Mouse (Mus musculus) naive thymus-derived CD4-positive, alpha-beta T cell, adult 2 months (primary cell): Measurements from ENCODE around the gene Jph3.

ENCODE experiments used
- DNase-seq: peaks from one replicate; pipeline ENCODE4 v3.0.0-alpha.2; 2011; ENCODE audit warnings: low read depth

Gene Jph3

DNA sequence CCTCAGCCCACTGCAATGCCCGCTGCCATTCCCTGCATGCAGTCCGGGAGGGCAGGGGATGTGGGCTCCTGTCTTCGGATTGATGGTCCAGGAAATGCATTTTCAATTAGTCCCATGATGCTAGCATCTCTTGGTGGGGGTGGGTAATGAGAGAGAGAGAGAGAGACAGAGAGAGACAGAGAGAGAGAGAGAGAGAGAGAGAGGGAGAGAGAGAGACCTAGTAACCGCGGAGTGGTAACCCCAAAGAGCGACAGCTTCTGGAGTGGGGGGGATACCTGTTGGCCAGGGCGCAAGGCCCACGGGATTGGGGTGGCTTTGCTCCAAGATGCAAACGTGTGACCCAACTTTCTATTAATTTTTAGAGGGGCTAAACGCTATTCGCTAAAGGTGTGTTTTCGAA is at the start of gene Jph3:
TSS of gene Jph3 (plus strand) at position 301 of the 400 bp plus-strand sequence.
- no peak for DNase-seq

DNA sequence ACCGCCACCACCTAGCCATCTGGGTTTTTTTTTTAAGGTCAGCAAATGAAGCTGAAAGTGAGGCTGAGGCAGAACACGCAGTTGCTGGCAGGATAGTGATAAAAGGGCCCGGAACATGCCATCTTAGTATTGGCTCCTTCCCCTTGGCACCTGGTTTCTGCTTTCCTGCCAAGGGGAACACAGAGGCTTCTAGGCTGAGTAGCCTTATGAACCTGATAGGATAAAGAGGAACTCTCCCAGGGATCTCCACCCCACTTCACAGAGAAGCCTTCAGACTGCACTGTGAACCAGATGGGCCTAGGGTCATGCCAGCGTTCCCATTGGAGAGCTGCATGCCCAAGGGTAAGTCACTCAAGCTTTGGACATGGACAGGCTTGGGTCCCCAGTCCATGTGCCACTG is 48.5 kb upstream of the Jph3 start:
- DNase-seq = no peak

DNA sequence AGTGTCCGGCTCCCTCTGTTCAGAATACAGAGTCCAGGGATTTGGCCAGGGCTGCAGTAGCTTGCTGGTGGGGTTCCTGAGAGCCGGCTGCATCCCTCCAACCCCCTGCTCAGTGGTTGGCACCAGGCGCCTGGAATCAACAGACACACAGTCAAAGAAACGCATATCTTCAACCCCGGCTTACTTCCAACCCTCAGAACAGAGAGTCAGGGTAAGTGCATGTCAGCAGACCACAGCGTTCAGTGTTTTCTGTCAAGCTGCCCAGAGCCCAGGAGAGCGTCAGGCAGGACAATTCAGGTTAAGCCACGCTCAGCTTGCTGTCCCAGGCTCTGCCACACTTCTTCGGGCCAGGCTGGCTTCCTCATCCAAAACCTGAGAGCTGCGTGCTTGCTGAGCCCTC is 48.0 kb upstream of the Jph3 start:
- DNase-seq = no peak

DNA sequence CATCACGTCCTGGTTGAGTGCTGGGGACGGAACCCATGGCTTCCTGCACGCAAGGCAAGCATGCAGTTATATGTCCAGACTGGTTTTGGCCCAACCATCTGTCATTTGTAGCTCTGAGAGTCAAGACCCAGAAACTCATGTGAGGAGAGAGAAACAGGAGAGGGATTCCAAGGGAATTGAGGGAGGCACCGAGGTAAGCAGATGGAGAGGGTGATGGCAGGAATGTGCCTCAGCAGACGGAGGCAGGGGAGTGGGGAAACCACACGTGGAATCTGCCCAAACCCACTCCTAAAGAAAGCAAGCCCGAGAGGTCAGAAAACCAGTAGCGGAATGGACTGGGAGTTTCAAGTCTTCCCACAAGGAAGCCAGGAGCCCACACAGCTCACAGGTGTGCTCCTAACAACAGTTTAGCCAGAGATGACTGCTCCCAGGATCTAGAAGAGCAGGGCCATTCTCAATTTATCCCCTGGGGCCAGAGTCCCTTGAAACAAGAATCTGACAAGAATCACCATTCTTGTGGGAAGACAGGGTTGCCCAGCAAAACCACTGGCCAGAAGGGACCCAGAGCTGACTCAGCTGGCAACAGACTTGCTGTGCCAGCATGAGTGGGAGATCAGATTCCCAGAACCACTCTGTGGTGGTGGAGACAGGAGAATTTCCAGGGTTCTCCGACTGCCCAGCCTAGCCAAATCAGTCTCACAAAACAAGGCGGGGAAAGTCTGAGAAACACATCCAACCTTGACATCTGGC is 46.2 kb upstream of the Jph3 start:
- DNase-seq = no peak

DNA sequence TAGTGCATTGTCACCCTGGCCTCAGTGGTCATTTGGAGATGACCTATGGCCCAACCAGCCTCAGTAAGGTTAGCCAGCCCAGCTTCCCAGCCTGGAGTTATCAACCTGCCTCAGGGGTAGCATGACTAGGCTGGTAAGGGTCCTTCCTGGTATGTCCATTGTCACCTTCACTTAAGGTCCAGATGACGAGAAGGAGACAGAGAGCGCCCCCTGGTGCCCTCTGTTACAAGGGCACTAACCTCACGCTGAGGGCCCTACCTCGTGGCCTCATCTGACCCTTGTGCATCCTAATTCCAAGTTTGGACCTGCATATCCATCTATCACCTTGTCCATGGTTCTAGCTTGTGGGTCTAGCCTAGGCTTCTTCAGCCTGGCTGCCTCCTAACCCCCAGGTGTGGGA is 44.0 kb upstream of the Jph3 start:
- DNase-seq = peak; percentile 29

DNA sequence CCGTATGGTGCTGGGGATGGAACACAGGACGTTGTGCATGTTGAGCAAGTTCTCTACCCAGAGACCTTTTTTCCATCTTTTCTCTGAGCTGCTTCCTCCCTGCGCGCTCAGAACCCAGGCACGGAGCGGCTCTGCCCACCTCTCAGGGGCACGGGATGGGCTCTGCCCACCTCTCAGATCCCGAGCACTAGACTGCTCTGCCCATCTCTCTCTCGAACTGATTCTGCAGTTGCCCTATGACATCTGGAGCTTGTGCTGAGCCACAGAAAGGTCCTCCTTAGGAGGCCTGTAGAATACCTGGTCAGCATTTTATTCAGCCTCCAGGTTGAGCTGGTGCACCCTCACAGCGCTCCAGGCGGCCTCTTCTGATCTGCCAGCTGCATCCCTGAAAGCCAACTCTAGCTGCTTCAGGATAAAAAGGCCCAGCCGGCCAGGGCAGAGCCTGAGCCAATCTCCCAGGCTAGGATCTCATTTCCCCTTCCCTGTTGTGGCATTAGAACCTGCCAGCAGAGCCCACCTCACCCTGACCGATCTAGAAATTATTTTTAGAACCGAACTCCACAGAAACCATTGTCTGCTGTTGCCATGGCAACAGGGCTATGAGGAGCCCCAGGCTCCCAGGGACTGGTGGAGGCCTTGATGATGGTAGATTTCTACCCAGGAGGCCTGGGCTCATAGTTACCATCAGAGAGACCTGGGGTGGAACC is 41.8 kb upstream of the Jph3 start:
- no peak for DNase-seq

DNA sequence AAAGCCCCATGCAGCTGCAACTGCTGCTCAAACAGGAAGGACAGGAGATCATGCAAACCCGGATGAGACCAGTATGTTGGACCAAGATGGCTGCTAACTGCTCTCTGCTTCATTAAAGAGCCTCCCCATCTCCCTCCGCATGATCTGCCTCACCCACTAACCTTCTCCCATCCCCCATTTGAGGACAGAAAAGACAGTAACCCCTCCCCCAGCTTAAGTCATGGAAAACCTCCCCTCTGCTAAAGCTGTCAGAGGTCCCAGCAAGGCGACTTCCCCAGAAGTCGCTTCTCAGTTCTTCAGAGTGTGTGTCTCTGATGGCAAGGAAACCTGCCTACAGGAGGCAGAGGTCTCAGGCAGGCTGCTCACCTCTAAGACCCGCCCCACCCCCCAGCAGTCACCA is 40.9 kb upstream of the Jph3 start:
- no peak for DNase-seq

DNA sequence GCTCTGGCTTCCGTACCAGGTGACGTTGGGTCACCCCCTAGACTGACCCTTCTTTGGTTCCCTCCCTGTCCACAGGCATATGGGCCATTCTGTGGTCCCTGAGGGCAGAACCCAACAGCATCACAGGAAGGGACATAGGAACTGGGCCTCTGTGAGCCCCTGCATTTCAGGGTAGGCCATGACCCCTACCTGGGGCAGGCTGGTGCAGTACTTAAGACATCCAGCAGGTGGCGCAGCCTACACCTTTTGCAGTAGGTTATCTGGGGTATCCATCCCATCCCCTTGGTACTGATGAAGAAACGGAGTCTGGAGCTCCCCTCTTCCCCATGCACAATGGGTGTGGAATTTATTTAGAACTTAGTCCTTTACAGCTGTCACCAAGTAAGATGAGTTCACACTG is 35.0 kb upstream of the Jph3 start:
- peak; percentile 63 for DNase-seq

DNA sequence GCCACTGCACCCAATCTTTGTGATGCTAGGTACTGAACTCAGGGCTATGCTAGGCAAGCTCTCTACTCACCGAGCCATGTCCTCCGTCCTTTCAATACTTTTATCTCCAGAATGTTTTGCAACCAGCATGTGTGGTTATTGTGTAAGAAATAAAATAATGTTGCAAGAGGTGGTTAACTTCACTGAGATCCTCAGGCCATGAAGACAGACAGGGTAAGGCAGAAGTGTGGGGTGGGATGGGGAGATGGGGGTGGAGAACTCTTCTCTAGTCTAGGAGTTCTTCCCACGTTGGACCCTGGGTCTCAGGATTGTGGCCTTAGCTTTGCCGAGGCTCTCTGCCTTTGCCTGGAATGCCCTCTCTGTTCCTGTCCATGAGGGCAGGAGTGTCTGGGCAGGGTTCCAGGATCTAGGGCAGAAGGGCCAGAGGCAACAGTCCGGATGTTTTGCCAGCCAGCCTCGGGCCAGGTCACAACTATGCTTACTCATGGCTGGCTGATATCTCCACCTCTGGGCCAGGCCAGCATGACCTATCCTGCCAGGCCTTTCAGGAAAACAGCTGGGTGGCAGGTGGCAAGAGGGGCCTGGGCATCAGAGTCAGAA is 33.7 kb upstream of the Jph3 start:
- DNase-seq = no peak

DNA sequence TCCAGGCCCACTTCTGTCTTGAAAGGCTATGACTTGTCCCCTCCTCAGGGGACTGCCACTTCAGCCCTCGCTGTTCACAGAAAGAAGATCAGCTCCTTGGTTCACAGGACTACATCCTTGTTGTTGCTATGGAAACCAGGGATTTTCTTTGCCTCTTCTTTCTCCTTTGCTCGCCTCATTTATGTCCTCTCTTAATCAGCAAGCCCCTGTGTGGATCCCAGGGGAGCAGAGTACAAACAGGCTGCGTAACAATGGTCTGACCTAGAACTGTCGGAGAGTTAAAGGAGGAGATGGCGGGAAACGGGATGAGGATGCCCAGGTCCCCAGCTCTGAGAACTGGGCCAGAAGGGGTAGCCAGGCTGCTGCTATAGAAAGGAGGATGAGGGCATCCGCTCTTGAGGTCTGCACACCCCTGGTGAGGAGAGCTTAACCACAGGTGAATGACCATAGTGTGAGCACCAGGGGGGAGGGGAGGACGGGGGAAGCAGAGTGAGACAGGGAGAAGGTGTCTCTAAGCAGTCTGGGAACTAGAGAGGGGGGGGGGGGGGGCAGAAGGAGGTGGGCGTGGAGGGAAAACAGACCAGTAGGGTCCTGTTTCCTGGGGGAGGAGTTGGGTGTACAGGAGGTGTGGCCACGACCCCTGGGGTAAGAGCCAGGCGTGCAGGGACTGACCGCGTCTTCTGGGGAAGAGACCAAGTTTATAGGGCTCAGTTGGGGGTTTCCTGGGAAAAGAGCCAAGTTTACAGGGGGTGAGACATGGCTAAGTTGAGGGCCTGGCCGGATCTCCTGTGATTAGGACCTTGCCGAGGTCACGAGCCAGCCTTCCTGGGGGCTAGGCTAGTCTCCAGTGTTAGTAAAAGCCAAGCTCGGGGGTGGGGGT is 31.4 kb upstream of the Jph3 start:
- DNase-seq = no peak

DNA sequence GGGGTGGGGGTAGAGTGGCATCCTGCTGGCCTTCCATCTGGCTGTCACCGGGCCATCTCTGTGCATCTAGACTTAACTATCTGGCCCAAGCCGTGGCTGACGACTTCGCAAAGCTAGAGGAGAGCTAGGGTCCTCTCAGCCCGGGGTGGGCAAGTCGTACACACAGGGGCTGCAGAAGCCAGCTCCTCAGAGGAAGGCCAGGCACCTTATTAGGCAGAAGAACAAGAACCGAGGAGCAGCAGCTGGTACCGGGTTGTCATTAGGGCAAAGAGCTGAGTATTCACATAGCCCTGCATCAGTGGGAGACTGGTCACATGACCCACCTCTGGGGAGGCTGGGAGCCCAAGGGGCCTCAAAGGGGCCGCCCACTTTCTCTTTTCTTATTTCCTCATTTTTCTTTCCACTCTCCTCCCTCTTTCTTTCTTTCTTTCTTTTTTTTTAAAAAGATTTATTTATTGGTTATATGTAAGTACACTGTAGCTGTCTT is 30.8 kb upstream of the Jph3 start:
- DNase-seq = no peak

DNA sequence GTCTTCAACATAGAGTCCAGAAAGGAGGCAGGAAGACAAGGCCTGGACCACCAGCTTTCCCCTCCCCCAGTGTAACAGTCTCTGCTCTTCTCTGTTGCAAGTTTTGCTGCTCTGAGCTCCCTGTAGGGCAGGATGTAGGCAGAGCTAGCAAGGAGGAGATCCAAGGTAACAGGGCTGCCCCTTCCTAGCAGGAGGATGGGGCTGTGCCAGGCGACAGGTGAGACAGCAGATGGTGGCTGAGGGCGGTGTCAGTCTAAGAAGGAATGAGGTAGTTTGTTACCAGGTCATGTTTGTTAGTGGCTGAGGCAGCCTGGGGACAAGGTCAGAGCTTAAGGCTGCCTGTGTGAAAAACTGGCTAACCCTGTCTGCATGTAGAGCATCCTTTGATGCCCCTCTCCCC is 29.5 kb upstream of the Jph3 start:
- no peak for DNase-seq

DNA sequence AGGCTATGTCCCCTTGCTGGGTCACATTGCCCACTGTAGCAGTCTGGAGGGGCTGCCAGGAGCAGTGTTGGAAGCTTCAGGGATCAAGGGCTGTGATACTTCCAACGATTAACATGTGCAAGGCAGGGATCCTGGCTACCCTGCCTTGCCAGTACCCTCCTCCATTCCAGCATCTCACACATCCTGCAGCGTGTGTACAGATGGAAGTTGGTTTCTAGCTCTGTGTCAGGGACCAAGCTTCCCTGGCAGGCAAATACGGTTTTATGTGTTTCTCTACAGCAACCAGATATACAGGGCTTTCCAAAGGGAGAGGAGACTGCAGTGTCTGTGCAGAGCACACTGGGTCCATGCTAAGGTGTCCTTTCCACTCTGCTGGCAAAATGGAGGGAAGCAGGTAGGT is 24.2 kb upstream of the Jph3 start:
- DNase-seq = no peak

DNA sequence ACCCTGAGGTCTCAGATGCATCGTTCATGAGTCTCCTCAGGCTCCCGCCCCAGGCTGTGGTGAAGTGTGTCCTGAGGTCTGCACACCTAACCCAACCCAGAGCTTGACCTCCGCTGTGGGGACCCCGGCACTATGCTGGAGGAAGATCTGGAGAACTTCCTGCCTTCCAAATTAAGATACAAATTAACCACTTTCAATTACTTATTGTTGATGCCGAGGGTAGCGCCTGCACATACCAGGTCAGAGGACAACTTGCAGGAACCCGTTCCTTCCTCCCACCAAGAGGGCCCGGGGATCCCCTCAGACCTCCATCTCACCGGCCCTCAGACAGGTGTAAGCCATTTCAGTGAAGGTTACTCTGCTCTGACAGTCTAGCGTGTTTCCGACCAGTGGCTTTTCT is 22.5 kb upstream of the Jph3 start:
- no peak for DNase-seq

DNA sequence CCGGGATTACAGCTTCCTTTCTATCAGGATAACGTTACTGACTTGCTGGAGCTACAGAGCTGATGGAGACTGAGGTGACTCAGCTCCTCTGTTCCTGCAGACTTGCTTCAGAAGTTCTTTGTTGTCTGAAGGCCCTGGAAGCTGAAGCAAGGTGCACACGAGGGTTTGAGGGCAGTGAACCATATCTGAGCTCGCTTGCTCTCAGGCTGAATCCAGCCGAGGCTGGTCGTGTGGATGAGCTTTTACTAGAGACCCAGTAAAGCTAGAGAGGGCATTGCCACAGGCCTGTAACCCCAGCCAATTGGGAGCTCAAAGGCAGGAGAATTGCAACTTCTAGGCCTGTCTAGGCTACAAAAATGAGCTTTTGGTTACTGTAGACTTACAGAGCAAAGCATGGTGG is 21.0 kb upstream of the Jph3 start:
- no peak for DNase-seq

DNA sequence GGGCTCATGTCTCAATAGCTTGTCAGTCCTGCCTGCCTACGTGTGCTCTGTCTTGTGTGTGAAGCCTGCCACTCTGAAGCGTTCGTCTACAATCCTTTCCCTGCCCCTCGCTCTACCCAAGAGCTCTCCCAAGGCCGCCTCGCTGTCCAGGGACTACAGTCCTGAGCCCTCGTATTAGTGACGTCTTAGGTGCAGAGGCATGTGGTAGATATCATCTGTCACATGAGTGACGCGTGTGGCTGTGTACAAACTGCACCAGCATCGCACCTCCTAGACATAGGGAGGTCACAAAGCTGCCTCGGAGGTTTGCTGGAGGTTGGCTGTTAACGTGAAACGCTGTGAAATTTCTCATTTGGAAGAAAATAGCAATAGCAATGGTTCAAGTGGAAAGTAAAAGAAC is 11.9 kb upstream of the Jph3 start:
- no peak for DNase-seq

DNA sequence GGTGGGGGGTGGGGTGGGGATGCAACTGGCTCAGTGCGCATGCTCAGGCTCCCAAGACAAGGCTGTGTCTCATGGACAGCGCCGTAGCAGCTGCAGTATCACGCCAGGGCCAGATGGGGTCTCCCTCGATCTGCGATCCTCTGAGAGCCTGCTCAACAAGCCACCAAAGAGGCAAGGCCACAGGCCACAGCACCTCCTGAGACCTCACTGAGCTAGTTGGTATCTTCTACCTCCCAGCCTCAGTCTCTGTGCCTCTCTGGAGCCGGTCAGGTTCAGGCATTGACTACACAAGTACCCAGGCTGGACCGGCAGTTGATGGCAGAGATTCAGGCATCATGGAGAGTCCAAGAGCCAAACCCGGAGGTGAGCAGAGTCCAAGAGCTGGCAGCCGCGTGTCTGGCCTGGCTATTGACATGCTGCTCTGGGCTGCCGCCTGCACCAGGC is 11.4 kb upstream of the Jph3 start:
- peak; percentile 16 for DNase-seq

DNA sequence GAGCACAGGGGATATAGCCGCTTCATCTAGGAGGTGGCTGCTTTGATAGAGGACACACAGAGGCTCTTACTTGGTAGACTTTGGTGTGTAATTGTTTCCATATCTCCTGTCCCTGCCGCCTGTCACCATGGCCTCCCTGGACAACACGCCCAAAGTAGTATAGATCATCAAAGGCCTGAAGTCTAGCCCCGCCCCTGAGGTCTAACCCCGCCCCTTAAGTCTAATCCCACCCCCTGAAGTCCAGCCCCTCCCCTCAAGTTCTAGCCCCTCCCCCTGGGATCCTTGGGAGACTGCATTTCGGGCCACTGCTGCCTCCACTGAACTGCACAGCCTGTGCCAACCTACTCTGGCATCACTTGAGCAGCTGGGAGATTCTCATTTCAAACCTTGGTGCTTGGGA is 10.5 kb upstream of the Jph3 start:
- DNase-seq = no peak

DNA sequence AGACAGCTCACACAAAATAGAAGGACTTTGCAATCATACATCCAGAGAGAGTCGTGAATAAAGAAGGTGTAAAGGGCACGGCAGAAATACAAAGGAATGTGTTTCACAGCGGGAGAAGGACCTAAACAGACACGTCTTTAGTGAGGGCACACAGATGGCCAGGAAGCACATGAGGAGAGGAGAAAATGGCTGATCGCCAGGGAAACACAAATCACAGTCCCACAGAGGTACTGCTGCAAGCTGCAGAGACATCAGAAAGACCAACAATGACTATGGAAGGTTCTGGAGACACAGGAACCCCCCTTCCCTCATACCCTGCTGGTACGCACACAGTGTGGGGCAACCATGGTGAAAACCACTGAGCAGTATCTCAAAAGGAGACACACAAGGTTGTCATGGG is 8.4 kb upstream of the Jph3 start:
- no peak for DNase-seq

DNA sequence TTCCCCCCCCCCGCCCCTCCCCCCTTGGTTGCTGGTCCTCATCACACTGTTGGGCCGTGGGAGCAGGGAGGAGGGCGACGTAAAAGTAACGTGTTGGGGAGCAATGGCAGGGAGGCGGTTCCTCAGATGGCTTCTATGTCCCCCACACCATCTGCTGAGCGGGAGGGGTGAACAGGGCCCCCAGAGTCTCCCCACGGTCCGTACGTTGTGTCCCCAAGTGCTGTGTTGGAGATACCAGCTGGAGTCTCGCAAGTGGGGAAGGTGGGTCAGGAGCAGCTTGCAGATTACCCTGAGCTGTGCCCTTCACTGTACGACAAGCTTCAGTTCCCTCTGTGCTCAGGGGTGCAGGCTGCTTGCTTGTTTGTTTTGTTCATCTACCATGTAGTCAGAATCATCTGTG is 5.6 kb upstream of the Jph3 start:
- DNase-seq = no peak

DNA sequence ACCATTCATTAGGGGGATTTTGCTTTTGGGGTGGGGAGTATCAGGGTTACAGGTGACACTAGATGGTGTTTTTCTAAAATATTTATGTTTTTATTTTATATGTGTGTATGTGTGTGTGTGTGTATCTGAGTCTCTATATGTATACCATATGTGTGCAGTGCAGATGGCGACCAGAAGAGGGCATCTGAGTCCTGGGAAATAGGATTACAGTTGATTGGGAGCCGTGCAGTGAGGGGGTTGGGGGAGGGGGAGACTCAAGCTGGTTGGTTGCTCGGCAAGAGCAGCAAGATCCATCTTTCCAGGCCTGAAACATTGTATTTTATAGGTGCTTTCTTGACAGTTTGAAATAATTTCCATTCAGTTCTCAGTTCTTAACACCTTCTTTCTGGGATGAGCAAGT is 2.3 kb upstream of the Jph3 start:
- DNase-seq = no peak

DNA sequence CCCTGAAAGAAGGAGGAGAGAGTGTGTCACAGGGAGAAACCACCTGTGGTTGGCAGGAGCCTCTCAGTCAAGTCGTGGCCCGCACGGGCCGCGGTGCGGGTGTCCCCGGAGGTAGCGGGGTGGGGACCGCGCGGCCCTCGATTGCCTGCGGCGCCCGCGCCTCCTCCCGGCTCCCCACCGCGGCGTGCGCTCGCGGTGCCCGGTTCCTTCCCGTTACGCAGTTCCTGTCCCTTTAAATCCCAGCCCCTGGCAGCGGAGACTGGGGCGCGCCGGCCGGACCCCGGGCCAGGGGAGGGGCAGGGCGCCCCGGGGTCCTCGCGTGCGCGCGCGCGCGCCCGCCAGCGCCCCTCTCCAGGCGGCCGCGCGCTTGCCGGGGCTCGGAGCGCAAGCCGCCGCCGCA is 331 bp downstream of the Jph3 start:
- no peak for DNase-seq
